Mouse (Mus musculus) heart, adult 2 months (tissue): ENCODE measurements at regions not wholly inside any gene's neighbourhood (a gene's known extent, or its start where the extent isn't known, plus 50 kb on each side); places are given as distances from the start of the nearest gene placed in this dataset.

Experiments used
- DNase-seq, 2 experiments: peaks; one replicate each; pipeline ENCODE4 v3.0.0; 2021
- H3K27ac ChIP-seq: fragments of 200-600 bp; 2 replicates; pipeline ENCODE4 v1.8.1; 2022
- H3K27me3 ChIP-seq: fragments of 200-500 bp; 2 replicates; pipeline ENCODE4 v1.6.1; 2012; ENCODE audit warnings: mild to moderate bottlenecking, low read length, inconsistent platforms, mixed read lengths; ENCODE audit not compliant: control insufficient read depth, insufficient read depth
- H3K36me3 ChIP-seq: fragments of 200-500 bp; 2 replicates; pipeline ENCODE4 v1.6.1; 2012; ENCODE audit warnings: low read length, inconsistent platforms; ENCODE audit not compliant: control insufficient read depth, insufficient read depth
- H3K4me1 ChIP-seq: fragments of 200-500 bp; 2 replicates; pipeline ENCODE4 v1.6.1; 2011; ENCODE audit warnings: low read length; ENCODE audit not compliant: control insufficient read depth, insufficient read depth
- H3K4me3 ChIP-seq: fragments of 200-600 bp; 2 replicates; pipeline ENCODE4 v1.8.1; 2022
- H3K79me2 ChIP-seq: fragments of 200-500 bp; replicated peaks from 2 replicates; pipeline ENCODE4 v1.6.1; 2012; ENCODE audit warnings: mild to moderate bottlenecking, inconsistent platforms, low read length, moderate library complexity, mixed read lengths; ENCODE audit not compliant: control insufficient read depth, insufficient read depth
- H3K9ac ChIP-seq: fragments of 200-500 bp; 2 replicates; pipeline ENCODE4 v1.6.1; 2012; ENCODE audit warnings: low read depth, mild to moderate bottlenecking, control low read depth, inconsistent platforms, low read length, mixed read lengths
- CTCF ChIP-seq: fragments of 200-600 bp; IDR thresholded peaks from 2 replicates; pipeline ENCODE4 v1.8.1; 2022; ENCODE audit warnings: antibody characterized with exemption, mild to moderate bottlenecking, moderate library complexity
- EP300 ChIP-seq: fragments of 200-500 bp; IDR thresholded peaks from 2 replicates; pipeline ENCODE4 v1.6.1; 2011; ENCODE audit warnings: low read depth, low read length, control low read depth; ENCODE audit not compliant: insufficient read depth
- POLR2A ChIP-seq: fragments of 200-500 bp; IDR thresholded peaks from 2 replicates; pipeline ENCODE4 v1.6.1; 2011; ENCODE audit warnings: mild to moderate bottlenecking, low read depth, low read length, control low read depth; ENCODE audit not compliant: insufficient read depth
- WGBS: fragments of 180-500 bp; shearing (Covaris S2); methylation state at CpG from one replicate; pipeline ENCODE4 v1.1.7; 2018; 5-methylcytosine and 5-hydroxymethylcytosine counted together
- intact Hi-C: fragments of 180-260 bp; cut with DNase I; formaldehyde crosslinking; loops from one replicate; pipeline ENCODE4 v1.15.1; 2025

- Histone ChIP-seq H3K27me3 (no peaks in the 10 kb centered on the region), H3K4me3 (no peak overlapping the region), H3K79me2 (no peaks in the 10 kb centered on the region), H3K36me3 (no peaks in the 10 kb centered on the region), H3K27ac (no peak overlapping the region), H3K4me1 (no peaks in the 10 kb centered on the region), H3K9ac (no peak overlapping the region; the same call in 1 of the 2 replicates)
- TF ChIP-seq EP300 (no peak), CTCF (no peak), POLR2A (no peak)
- DNase-seq: no peak
- intact Hi-C loops: no loop called here
- 26% methylated on average over 24 of the region's 24 CpGs for WGBS
Observed at GRCm38 (mm10) chr12:104605535-104606399, 132.6 kb upstream of the Gsc start.

- no peak for DNase-seq
- 51% methylated on average over 2 of the region's 2 CpGs for WGBS
- H3K27me3 ChIP-seq: no peaks in the 10 kb centered on the region
- H3K4me1 ChIP-seq: no peaks in the 10 kb centered on the region
- no peaks in the 10 kb centered on the region for H3K79me2 ChIP-seq
- no peak overlapping the region for H3K9ac ChIP-seq
- H3K36me3 ChIP-seq: no peaks in the 10 kb centered on the region
- H3K4me3 ChIP-seq: no peak overlapping the region
- no peak overlapping the region for H3K27ac ChIP-seq
- intact Hi-C loops: no loop called here
- TF ChIP-seq CTCF: no peak
- no peak for TF ChIP-seq EP300
- no peak for TF ChIP-seq POLR2A
Observed at GRCm38 (mm10) chr12:104598056-104598455, 124.9 kb upstream of the Gsc start.

GRCm38 (mm10) chr12:104593526-104594155 is 120.5 kb upstream of the Gsc start:
- DNase-seq: peak; percentile 36 to 60
- Histone ChIP-seq H3K9ac (no peak overlapping the region), H3K27ac (no peak overlapping the region)

GRCm38 (mm10) chr12:104592791-104593525 is 119.8 kb upstream of the Gsc start:
- 57% methylated on average over 21 of the region's 21 CpGs for WGBS
- H3K9ac ChIP-seq: no peak overlapping the region

More at GRCm38 (mm10) chr12:104593526-104594155, 120.5 kb upstream of the Gsc start:
- TF ChIP-seq POLR2A: no peak
- no peak for TF ChIP-seq EP300
- no peak for TF ChIP-seq CTCF
- intact Hi-C loops: no loop called here
- WGBS: 29% methylated on average over 19 of the region's 19 CpGs
- no peaks in the 10 kb centered on the region for H3K27me3 ChIP-seq
- no peaks in the 10 kb centered on the region for H3K36me3 ChIP-seq
- no peaks in the 10 kb centered on the region for H3K4me1 ChIP-seq
- no peaks in the 10 kb centered on the region for H3K79me2 ChIP-seq
- no peak overlapping the region for H3K4me3 ChIP-seq

GRCm38 (mm10) chr12:104591571-104591970 is 118.4 kb upstream of the Gsc start:
- no peaks in the 10 kb centered on the region for H3K4me1 ChIP-seq
- H3K4me3 ChIP-seq: no peak overlapping the region
- no peak overlapping the region for H3K9ac ChIP-seq
- 84% methylated on average over 7 of the region's 7 CpGs for WGBS
- DNase-seq: no peak
- H3K27me3 ChIP-seq: no peaks in the 10 kb centered on the region
- TF ChIP-seq EP300: no peak
- no peak for TF ChIP-seq CTCF
- no peak for TF ChIP-seq POLR2A
- intact Hi-C loops: no loop called here
- H3K27ac ChIP-seq: no peak overlapping the region
- no peaks in the 10 kb centered on the region for H3K36me3 ChIP-seq
- no peaks in the 10 kb centered on the region for H3K79me2 ChIP-seq

More at GRCm38 (mm10) chr12:104592791-104593525, 119.8 kb upstream of the Gsc start:
- DNase-seq: no peak
- intact Hi-C loops: no loop called here
- TF ChIP-seq EP300 (no peak), POLR2A (no peak), CTCF (no peak)
- Histone ChIP-seq H3K4me1 (no peaks in the 10 kb centered on the region), H3K27me3 (no peaks in the 10 kb centered on the region), H3K79me2 (no peaks in the 10 kb centered on the region), H3K27ac (no peak overlapping the region), H3K4me3 (no peak overlapping the region), H3K36me3 (no peaks in the 10 kb centered on the region)

- 75% methylated on average over 8 of the region's 8 CpGs for WGBS
- TF ChIP-seq POLR2A: no peak
- TF ChIP-seq EP300: no peak
- TF ChIP-seq CTCF: no peak
- intact Hi-C loops: no loop called here
- no peaks in the 10 kb centered on the region for H3K36me3 ChIP-seq
- H3K4me1 ChIP-seq: no peaks in the 10 kb centered on the region
- no peak overlapping the region for H3K9ac ChIP-seq
- H3K27ac ChIP-seq: no peak overlapping the region
- H3K27me3 ChIP-seq: no peaks in the 10 kb centered on the region
- H3K4me3 ChIP-seq: no peak overlapping the region
- H3K79me2 ChIP-seq: no peaks in the 10 kb centered on the region
- no peak for DNase-seq
Observed at GRCm38 (mm10) chr12:104590291-104590690, 117.2 kb upstream of the Gsc start.
